Mouse (Mus musculus) forelimb bud, embryonic 11.5 days (tissue): ENCODE measurements around the gene Ncoa5.
A peak's percentile ranks its signal among the peaks of the same experiment; 100 is the strongest.

ENCODE experiments used
- DNase-seq: peaks from one replicate; pipeline ENCODE4 v3.0.0-alpha.2; 2012; ENCODE audit warnings: low read depth, low spot score

The Ncoa5 gene

DNA sequence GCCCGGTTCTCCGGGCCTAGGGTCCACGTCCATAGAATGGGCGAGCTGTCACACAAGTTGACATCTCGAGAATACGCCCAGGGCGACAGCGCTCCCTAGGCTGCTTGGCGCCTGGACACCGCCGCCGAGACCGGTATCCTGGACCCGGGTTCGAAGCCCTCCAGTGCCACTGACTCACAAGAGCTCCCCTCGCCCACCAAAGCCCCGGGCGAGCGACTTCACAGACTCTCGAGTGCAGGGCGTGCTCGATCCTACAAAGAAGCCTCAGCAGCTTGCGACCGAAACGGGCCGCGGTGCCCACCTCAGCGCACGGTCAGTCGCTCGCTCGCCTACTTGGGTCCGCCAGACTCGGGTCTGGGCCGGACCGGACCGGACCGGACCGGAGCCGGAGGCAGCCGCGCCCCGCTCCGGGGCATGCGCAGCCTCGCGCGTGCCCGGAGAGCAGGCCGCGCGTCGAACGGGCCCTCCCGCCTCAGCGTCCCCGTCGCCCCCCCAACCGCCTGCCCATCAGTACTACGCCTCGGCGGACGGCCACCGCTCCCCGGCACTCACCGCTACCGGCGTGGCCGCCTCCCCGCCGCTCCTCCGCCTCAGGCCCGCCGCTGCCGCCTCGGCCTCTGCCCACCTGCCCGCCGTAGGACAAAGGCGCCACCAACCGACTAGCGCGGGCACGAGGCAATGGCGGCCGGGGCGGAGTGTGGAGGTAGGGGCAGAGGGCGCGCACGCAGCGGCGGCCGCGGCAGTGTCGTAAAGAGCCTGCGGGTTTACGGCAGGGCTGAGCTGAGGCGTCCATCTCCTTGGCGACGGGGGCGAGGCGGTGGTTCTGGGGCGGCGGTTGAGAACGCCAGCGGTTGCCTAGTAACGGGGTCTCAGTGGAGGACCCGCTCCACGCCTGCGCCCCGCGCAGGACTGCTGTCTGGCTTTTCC is at the start of gene Ncoa5:
Gene Ncoa5 (minus strand): TSS at position 737 of the 927 bp plus-strand sequence.
- DNase-seq, result peak; percentile 97

DNA sequence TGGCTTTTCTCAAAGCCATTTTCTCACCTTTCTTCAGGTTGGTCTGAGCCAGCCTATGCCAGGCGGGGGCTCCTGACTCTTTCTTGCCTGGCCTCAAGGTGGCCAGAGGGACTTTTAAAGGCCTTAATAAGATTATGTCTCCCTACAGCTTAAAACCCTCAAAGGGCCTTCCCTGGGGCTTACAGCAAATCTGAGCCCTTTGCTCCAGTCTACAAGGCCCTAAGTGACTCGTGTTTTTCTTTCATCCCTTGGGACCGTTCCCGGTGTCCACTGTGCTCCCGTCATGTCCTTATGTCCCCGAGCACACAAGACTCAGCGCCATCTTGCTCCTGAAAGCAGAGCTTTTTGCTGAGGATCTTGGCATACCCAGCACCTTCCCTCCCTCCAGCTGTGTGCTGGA is 46.6 kb upstream of the Ncoa5 start:
- no peak for DNase-seq

DNA sequence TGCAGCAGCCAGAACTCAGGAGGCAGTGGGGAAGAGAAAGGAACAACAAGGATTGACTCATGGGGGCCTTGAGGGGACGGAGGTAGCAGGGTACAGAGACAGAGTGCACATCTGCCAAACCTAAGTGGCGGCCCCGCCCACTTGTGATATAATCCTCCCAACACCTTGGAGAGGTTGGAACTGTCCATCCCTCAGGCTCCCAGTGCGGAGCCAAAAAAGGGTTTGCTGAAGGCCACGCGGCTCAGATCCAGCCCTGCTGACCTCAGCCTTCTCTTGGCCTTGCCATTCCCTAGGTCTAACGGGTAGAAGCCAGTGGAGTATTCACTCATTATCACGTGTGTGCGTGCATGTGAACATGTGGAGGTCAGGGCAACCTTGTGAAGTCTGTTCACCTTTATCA is 46.0 kb upstream of the Ncoa5 start:
- no peak for DNase-seq

DNA sequence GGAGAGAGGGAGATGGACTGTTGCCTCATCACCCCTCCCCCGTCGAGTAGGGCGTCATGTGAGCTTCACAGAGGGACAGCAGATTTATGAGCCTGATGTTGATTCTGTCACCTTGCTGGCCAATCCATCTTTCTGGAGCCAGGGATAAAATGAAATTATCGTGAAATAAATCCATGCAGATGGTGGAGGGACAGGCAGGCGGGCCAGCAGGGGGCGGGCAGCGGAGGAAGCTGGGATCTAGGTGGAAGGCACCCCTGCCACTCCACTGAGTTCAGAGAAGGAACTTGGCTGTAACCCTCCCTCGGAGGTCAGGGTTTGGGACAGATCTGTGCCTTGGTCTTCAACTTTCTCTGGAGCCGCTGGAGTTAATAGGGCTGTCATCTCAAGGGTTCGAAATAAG is 43.9 kb upstream of the Ncoa5 start:
- DNase-seq, result no peak

DNA sequence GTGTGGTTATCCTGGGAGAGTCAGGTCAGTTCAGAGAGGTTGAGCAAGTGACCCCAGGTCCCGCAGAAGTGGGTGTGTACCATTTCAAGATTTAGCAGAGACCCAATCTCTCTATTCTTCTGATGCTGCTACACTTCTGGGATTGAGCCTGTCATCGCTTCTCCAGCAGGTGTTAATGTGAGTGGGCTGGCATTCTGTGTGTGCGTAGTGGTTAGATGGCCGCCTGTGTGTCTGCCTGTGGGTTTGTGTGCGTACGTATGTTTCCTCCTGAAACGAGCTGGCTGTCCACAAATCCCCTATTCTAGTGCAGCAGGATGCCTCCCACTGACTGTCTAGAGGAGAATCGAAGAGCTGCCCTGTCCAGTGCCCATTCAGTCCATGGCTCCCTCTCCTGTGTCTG is 43.4 kb upstream of the Ncoa5 start:
- DNase-seq, result no peak

DNA sequence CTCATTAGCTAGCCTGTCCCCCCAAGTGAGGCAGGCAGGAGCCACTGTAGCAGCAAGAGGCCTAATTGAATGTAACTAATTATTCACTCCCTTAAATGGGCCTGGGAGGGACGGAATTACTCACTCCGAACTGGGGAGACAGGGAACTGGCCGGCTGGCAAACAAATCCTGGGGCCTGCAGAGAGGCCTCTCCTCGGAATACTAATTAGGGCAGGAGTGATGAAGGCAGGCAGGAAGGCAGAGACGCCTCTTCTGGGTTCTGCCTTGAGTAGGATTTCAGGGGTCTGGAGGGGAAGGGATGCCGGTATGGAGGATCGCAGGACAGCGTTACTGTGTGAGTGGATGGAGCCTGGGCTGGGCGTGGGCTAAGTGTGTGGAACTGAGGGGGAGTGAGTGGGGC is 42.4 kb upstream of the Ncoa5 start:
- no peak for DNase-seq

DNA sequence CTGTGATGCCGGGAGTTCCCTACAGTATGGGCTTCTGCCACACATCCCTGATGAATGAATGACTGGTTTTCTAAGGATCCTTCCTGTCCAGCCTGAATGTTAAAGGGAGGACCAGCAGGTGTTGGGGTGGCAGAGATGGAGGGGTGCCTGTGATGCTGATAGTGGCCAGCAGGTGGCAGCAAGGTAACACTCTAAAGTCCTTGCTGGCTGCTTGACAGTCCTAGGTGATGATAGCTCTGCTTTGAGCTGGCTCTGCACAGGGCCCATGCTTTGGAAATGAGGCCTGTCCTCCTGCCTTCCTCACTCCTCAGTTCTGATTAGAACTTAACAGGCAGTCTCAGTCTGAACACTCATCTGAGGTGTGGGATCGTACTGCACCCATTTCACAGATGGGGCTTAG is 40.3 kb upstream of the Ncoa5 start:
- peak; percentile 81 for DNase-seq

DNA sequence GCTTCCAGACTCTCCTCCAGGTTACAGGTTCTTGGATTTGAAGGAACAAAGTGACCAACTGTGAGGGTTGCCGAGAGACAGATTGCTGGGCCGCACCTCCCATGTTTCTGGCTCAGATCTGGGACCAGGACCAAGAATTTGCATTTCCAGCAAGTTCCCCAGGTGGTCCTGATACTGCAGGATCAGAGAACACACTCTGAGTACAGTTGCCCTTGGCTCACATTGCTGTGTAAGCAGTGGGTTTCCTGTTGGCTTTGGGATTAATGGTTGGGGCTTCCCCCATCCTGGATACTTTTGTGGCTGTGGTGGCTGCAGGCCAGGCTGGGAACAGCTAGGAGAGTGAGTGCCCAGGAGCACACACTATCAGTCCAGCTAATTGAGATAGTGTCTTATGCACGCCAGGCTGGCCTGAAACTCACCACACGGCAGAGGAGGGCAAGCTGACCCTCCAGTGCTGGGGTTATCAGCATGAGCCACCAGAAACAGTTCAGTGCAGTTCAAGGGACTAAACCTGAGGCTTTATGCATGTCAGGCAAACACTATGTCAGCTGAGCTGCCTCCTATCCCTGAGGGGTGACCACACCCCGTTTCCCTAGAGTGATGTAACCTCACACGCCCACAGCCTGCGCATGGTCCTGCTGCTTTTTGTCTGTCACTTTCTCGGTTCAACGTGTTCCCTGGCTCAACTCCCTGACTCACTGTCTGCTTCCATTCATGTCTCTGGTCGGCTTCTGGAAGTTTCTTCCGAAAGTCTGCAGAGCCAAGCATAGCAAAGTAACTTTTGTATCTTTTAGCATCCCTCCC is 39.6 kb upstream of the Ncoa5 start:
- DNase-seq, result no peak

DNA sequence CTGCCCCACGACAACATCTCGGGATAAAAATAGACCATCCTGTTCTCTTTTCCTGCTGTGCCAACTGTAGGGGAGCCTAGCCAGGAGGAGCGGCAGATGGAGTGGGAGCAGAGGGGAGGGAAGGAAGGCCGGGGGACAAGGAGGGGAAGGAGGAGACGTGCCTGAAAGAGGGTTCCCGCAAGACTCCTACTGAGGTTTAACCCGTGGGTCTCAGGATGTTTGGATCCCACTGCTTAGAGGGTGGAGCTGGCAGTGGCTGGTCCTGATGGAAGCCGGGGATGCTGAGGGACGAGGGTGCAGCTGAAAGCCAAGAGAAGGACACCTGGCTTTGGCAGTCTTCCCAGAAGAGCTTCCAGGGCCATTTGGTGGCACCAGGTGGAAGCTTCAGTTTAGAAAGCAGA is 38.7 kb upstream of the Ncoa5 start:
- DNase-seq, result no peak

DNA sequence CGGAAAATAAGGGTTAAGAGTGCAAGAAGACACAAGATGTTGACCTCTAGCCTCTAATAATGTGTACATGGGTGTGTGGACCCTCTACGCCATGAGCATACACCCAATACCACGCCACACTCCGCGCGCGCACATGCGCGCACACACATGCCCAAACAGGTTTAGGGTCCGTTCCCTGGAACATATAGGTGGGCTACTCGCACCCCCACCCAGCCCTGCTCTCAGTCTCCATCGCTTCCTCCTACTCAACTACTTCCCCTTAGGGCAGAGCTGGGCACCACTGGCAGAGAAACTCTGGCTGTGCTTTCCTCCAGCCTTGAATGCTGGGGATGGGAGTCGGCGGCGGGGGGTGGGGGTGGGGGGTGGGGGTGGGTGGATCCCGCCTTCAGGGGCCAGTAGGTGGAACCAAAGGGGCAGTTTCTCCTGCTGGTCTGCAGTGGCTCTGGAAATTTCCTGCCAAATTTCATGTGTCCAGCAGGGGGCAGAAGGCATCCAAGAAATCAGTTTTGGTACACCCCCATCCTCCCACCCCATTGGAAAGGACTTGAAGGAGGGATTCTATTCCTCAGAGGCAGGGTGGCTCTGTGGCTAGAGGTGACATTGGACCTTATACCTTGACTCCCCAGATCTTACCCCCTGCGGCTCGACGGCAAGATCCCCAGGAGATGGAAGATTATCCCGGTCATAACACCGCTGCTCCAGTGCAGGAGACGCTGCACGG is 35.6 kb upstream of the Ncoa5 start:
- DNase-seq, result peak; percentile 77

DNA sequence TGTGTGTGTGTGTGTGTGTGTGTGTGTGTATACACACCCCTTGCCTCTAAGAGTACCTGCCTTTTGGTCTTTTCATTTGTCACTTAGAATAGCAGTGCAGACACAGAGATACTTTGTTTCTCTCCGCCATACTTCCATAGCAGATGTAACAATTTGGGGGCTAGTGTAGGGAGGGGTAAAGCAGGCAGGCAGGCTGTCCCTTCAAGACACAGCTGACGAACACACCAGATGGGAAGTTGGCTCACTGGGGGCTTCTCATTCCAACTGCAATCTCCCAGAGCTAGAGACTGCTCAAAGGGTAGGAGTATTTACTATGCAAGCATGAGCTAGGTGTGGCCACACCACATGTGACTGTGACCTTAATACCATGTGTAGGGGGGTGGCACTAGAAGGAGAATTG is 34.1 kb upstream of the Ncoa5 start:
- no peak for DNase-seq

DNA sequence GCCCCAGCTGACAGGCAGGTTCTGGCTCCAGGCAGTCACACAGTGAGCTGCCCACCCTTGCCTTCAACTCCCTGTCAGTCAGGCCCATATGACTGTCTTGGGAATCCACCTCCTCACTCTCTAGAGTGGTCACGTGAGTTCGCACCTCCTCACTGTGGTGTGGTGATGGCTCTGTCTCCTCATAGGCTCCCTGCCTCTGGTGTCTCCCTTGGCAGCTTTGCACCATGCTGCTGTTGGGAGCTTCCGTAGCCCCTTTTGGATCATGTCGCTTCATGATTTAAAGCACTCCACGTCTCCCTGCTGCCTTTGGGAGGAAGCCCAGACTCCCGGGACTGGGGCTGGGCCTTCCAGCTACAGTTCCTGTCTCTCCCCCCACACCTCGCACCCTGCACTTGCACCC is 29.8 kb upstream of the Ncoa5 start:
- DNase-seq, result no peak

DNA sequence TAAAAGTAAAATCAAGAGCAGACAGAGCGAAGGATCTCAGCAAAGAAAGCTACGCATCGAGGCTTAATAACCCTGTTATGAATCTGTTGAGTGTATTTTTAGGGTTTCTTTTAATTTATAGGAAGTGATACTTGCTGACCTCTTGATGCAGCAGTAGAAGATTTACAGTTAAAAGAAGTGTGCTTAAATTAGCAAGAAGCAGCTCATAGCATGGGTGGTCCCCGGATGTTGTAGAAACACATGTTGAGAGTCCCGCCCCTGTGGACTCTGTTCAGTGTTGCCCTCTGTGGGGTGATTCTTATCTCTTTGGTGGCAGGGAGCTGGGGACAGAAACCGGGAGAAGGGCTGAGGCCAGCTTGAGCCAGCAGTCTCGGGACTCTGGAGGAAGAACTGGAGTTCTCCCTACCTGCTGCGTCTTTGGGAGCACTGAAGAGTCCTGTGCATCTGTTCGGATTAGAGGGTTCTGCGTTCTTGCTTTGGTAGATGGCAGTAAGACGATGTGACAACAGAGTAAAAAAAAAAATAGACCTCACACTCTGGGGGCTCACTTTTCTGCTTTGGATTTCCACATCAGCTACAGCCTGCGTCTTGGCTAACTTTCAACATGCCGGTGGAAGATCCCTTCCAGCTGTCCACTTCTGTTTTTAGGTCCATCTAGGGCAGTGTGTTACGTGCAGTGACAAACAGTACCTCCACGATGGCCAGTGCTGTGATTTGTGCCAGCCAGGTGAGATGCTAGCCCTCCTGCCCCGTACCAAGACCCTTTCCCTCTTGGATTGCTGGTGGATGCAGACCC is 27.2 kb upstream of the Ncoa5 start:
- DNase-seq, result no peak

DNA sequence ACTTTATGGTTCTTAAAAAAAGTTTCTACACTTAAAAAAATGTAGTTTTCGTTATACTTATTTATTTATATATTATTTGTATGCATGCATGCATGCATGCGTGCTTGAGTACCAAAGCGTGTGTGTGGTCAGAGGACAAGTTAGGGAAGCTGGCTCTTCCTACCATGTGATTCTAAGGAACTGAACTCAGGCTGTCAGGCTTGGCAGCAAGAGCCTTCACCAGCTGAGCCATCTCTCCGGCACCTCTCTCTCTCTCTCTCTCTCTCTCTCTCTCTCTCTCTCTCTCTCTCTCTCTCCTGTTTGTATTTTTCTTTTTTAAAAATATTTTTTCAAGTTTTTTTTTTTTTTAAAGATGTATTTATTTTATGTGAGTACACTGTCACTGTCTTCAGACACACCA is 25.3 kb upstream of the Ncoa5 start:
- no peak for DNase-seq

DNA sequence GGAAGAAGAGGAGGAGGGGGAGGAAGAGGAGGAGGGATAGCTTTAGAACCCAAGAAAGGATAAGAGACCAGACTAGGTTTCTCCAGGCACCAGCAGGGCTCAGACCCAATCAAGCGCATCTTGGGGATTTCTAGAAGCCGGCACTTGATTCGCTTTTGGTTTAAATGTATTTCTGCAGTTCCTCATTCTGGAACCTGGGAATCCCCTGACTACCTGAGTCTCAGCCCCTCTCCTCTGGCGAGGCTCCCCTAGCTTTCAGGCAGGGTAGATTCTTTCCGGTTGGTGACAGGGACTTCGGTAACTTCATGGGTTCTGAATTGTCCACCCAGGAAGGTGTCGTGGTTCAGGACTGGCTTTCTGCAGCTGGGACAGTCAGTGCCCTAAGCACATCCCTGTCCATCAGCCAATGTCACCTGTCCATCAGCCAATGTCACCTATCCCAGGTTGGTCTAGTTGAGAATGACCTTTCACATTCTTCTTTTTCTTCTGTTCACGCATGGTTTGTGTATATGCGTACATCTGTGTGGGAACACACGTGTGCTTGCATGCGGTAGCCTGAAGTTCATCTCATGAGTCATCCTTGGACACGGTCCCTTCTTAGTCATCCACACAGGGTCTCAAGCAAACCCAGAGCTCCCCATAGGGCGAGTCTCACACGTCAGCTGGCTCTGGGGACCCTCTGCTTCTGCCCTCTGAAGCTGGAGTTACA is 21.9 kb upstream of the Ncoa5 start:
- no peak for DNase-seq

DNA sequence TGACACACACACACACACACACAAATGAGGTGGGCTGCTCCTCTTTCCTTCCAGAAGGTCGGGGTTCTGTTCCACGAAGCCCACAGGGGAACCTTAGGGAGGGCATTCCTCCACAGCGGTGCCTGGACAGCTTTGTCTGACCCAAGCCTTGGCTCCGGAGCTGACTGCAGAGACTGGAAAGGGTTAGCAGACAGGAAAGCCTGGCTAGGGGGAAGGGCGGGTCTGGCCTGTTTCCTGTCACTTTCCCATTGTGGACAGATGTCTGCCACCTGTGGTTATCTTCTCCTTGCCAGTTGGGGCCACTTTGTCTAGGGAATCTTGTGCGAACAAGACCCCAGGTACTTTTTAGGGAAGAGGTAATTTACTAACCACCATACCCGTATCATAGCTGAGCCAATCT is 21.2 kb upstream of the Ncoa5 start:
- peak; percentile 43 for DNase-seq

DNA sequence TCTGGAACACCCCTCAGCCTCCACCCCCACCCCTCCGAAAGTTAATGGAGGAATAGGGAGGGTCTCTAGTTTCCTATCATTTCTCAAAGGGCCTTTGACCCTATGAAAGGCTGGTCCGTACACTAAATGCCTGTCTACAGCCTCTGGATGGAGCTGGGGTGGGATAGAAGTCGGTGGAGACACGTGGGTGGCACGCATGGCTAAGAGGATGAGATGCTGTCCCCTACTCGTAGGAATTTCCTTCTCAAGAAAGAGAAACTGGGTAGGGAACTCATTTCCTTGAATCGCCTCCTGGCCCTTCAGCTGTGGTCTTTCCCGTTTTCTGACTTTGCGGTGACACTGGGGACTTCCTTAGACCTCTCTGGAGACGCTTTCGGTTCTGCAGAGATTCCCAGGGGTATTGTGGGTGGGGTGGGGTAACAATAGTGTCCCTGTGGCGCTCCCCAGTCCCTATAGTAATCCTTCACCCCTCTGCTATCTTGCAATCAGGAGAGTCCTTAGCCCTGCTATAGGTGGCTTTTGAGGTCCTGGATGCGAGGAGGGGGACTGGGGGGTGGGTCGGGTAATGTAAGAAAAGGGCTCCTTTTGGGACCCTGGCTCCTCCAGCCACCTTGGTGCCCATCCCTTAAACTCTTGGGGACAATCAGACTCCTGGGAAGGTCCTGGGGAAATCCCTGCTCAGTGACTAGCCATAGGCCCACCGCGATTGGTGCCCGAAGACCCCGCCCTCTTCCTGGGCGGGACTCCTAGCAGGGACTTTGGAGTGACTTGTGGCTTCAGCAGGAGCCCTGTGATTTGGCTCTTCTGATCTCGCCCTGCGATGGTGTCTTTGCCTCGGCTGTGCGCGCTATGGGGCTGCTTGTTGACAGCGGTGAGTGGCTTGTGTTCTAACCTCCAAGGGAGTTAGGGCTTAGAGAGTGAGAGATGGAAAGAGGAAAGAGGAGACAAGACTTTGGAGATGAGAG is 20.5 kb upstream of the Ncoa5 start, which contains the start of gene Cd40:
Gene Cd40 (plus strand): TSS at position 740 of the 965 bp plus-strand sequence.
- DNase-seq, result peak; percentile 76

DNA sequence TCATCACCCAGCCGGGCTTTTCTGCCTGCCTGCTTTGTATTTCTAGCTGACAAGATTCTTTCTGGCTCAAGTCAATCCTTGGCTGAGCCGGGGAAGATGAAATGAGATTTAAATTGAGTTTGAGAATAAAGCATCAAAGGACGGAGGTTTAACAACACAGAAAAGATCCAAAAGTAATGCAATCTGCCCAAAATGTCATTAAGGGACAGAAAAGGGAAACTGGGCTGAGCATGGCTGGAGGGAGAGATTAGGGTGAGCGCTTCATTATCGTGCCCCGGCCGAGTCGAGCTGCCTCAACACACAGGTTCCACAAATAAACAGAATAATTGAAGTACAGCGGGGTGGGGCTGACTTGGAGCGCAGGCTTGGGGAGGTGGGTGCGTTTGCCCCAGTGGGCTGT is 16.9 kb upstream of the Ncoa5 start:
- DNase-seq, result no peak

DNA sequence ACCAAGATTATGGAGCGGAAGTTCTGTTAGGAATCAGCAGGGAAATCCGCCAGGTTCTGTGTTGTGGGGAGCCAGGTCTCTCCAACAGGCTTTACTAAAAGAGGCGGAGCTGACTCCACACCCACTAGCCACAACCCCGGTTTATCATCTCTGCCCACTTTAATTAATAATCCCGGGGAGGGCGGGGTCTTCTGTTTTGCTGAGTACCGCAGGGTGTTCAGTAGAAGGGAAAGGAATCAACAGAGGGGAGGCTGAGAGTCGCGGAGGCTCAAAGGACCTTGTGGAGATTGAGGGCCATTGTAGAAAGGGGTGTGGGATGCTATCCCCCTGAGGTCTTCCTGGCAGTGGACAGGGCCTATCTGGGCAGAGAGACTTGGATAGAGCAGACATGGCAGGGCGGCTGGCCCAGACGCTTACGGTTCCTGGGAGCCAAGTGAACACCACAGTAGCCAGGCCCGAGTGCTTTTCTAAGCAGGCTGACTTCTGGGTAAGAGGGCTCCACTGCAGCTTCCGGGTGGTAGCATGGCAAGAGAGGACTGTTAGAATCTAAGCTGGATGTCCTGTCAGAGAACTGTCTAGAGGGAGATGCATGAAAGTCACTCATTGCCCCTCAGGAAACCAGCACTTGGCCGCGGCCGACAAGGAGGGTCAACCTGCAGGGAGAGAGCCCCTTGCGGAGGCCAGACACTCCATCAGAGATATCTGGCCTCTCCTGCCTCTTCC is 16.3 kb upstream of the Ncoa5 start:
- no peak for DNase-seq
